Mouse (Mus musculus) CH12.LX (cell line): ENCODE data around the gene Bmp6.
A peak's percentile ranks its signal among the peaks of the same experiment; 100 is the strongest.

Source experiments
- BHLHE40 ChIP-seq: IDR thresholded peaks from 2 replicates; pipeline ENCODE4 v1.6.1; 2011; ENCODE audit warnings: mild to moderate bottlenecking, low read depth, low read length, improper control_type of control experiment
- CHD2 ChIP-seq: IDR thresholded peaks from 2 replicates; pipeline ENCODE4 v1.6.1; 2011; ENCODE audit warnings: low read length, improper control_type of control experiment
- CTCF ChIP-seq, 2 experiments: IDR thresholded peaks in 1 of 2; conservative IDR thresholded peaks in 1 of 2; 2 replicates each; pipeline ENCODE4 v1.5.1; 2011 to 2012; ENCODE audit warnings: low read depth in 2 of 2, low read length in 2 of 2, improper control_type of control experiment in 1 of 2, inconsistent platforms in 1 of 2, mild to moderate bottlenecking in 1 of 2, moderate library complexity in 1 of 2
- ELF1 ChIP-seq: IDR thresholded peaks from 2 replicates; pipeline ENCODE4 v1.6.1; 2014; ENCODE audit warnings: low read depth, mild to moderate bottlenecking, inconsistent platforms, low read length, improper control_type of control experiment
- EP300 ChIP-seq: IDR thresholded peaks from 2 replicates; pipeline ENCODE4 v1.6.1; 2011; ENCODE audit warnings: low read length, improper control_type of control experiment
- KAT2A ChIP-seq: IDR thresholded peaks from 2 replicates; pipeline ENCODE4 v1.6.1; 2012; ENCODE audit warnings: low read length, improper control_type of control experiment, inconsistent platforms; ENCODE audit not compliant: insufficient replicate concordance
- MEF2A ChIP-seq: IDR thresholded peaks from 2 replicates; pipeline ENCODE4 v1.6.1; 2014; ENCODE audit warnings: low read depth, mild to moderate bottlenecking, inconsistent platforms, low read length, improper control_type of control experiment, borderline replicate concordance
- POLR2A ChIP-seq: IDR thresholded peaks from 2 replicates; pipeline ENCODE4 v1.6.1; 2011; ENCODE audit warnings: low read depth, mild to moderate bottlenecking, improper control_type of control experiment, low read length
- POLR2AphosphoS2 ChIP-seq: IDR thresholded peaks from 2 replicates; pipeline ENCODE4 v1.6.1; 2011; ENCODE audit warnings: low read depth, low read length, improper control_type of control experiment
- UBTF ChIP-seq: IDR thresholded peaks from 2 replicates; pipeline ENCODE4 v1.6.1; 2012; ENCODE audit warnings: low read depth, mild to moderate bottlenecking, inconsistent platforms, low read length, improper control_type of control experiment, moderate library complexity
- USF1 ChIP-seq: IDR thresholded peaks from 2 replicates; pipeline ENCODE4 v1.6.1; 2014; ENCODE audit warnings: low read depth, mild to moderate bottlenecking, inconsistent platforms, low read length, improper control_type of control experiment
- ZKSCAN1 ChIP-seq: IDR thresholded peaks from 2 replicates; pipeline ENCODE4 v1.6.1; 2012; ENCODE audit warnings: low read depth, inconsistent platforms, low read length, improper control_type of control experiment, borderline replicate concordance

GRCm38 (mm10) chr13:38320354-38320753 lies 24.6 kb upstream of the Bmp6 start:
- peak; percentile 73 for TF ChIP-seq EP300
- TF ChIP-seq USF1: no peak
- no peak for TF ChIP-seq CTCF (conservative IDR thresholded peaks at IDR 0.05 in 1 of 2, IDR thresholded peaks at IDR 0.05 in 1 of 2; ENCODE audit: low read depth in 2 of 2, low read length in 2 of 2)
- no peak for TF ChIP-seq POLR2AphosphoS2
- TF ChIP-seq MEF2A: peak; percentile 95
- TF ChIP-seq BHLHE40: peak; percentile 80
- TF ChIP-seq POLR2A: 0 out of 2 replicates have a peak, but pooled peaks have one; percentile 22
- peak; percentile 39; the same call in 1 of the 2 replicates for TF ChIP-seq ELF1
- no peak for TF ChIP-seq CHD2
- no peak for TF ChIP-seq KAT2A
- TF ChIP-seq ZKSCAN1: no peak
- no peak for TF ChIP-seq UBTF
